Mouse (Mus musculus) testis, adult 2 months (tissue): Measurements from ENCODE around the gene Depdc1b. TPM values are rescaled to one million over a fixed set of nuclear protein-coding genes. Genes with fewer than 3 reads are reported as not detected.

Experiments used
- H3K27ac ChIP-seq: fragments of 200-500 bp; 2 replicates; pipeline ENCODE4 v1.5.1; 2012; ENCODE audit warnings: low read depth, low read length; ENCODE audit not compliant: control insufficient read depth, insufficient read depth
- H3K27me3 ChIP-seq: fragments of 200-500 bp; 2 replicates; pipeline ENCODE4 v1.6.1; 2012; ENCODE audit warnings: mild to moderate bottlenecking, low read length, moderate library complexity; ENCODE audit not compliant: control insufficient read depth, insufficient read depth
- H3K36me3 ChIP-seq: fragments of 200-500 bp; 2 replicates; pipeline ENCODE4 v1.6.1; 2012; ENCODE audit warnings: mild to moderate bottlenecking, low read length; ENCODE audit not compliant: control insufficient read depth, insufficient read depth
- H3K4me1 ChIP-seq: fragments of 200-500 bp; 2 replicates; pipeline ENCODE4 v1.6.1; 2012; ENCODE audit warnings: low read length; ENCODE audit not compliant: control insufficient read depth, insufficient read depth
- H3K4me3 ChIP-seq: fragments of 200-500 bp; 2 replicates; pipeline ENCODE4 v1.5.1; 2012; ENCODE audit warnings: low read depth, mild to moderate bottlenecking, low read length, moderate library complexity, mixed read lengths; ENCODE audit not compliant: control insufficient read depth
- CTCF ChIP-seq: fragments of 200-500 bp; IDR thresholded peaks from 2 replicates; pipeline ENCODE4 v1.5.1; 2012; ENCODE audit warnings: low read depth, mild to moderate bottlenecking, inconsistent platforms, low read length, moderate library complexity; ENCODE audit not compliant: control insufficient read depth, insufficient read depth, insufficient replicate concordance
- POLR2A ChIP-seq: fragments of 200-500 bp; IDR thresholded peaks from 2 replicates; pipeline ENCODE4 v1.6.1; 2012; ENCODE audit warnings: low read depth, mild to moderate bottlenecking, inconsistent platforms, low read length, moderate library complexity; ENCODE audit not compliant: control insufficient read depth
- polyA plus RNA-seq: library from polyadenylated mRNA; depleted of rRNA; stranded (reverse); fragments of >200 nt; gene quantifications from 2 replicates; pipeline ENCODE4 v1.2.3, GENCODE M21; 2012

Gene Depdc1b
- polyA plus RNA-seq, 1 experiment: 5.5 TPM

GRCm38 (mm10) chr13:108277320-108277719 is 38.8 kb upstream of the Depdc1b start:
- Histone ChIP-seq H3K27ac (no peak overlapping the region), H3K27me3 (no peaks in the 10 kb centered on the region), H3K4me3 (no peak overlapping the region), H3K4me1 (no peaks in the 10 kb centered on the region), H3K36me3 (no peaks in the 10 kb centered on the region)
- TF ChIP-seq CTCF: no peak
- no peak for TF ChIP-seq POLR2A

GRCm38 (mm10) chr13:108278592-108278991 is 37.5 kb upstream of the Depdc1b start:
- no peaks in the 10 kb centered on the region for H3K4me1 ChIP-seq
- no peak overlapping the region for H3K4me3 ChIP-seq
- no peak for TF ChIP-seq CTCF
- TF ChIP-seq POLR2A: no peak
- H3K27me3 ChIP-seq: no peaks in the 10 kb centered on the region
- no peaks in the 10 kb centered on the region for H3K36me3 ChIP-seq
- no peak overlapping the region for H3K27ac ChIP-seq

- Histone ChIP-seq H3K4me3 (no peak overlapping the region), H3K27me3 (no peaks in the 10 kb centered on the region), H3K36me3 (no peaks in the 10 kb centered on the region), H3K27ac (no peak overlapping the region), H3K4me1 (no peaks in the 10 kb centered on the region)
- TF ChIP-seq POLR2A (no peak), CTCF (no peak)
These were observed 31.8 kb upstream of the Depdc1b start for GRCm38 (mm10) chr13:108284312-108284711.

- TF ChIP-seq CTCF (no peak), POLR2A (no peak)
- H3K36me3 ChIP-seq: no peaks in the 10 kb centered on the region
- no peaks in the 10 kb centered on the region for H3K4me1 ChIP-seq
- no peaks in the 10 kb centered on the region for H3K27me3 ChIP-seq
- no peak overlapping the region for H3K27ac ChIP-seq
- no peak overlapping the region for H3K4me3 ChIP-seq
These were observed 28.2 kb upstream of the Depdc1b start for GRCm38 (mm10) chr13:108287953-108288352.

- no peaks in the 10 kb centered on the region for H3K36me3 ChIP-seq
- no peak overlapping the region for H3K27ac ChIP-seq
- no peak overlapping the region for H3K4me3 ChIP-seq
- no peaks in the 10 kb centered on the region for H3K4me1 ChIP-seq
- H3K27me3 ChIP-seq: no peaks in the 10 kb centered on the region
- TF ChIP-seq CTCF: no peak
These were observed 26.7 kb upstream of the Depdc1b start for GRCm38 (mm10) chr13:108289436-108289835.

GRCm38 (mm10) chr13:108290314-108290713 is 25.8 kb upstream of the Depdc1b start:
- Histone ChIP-seq H3K36me3 (no peaks in the 10 kb centered on the region), H3K4me3 (no peak overlapping the region), H3K27ac (no peak overlapping the region), H3K27me3 (no peaks in the 10 kb centered on the region), H3K4me1 (no peaks in the 10 kb centered on the region)
- TF ChIP-seq POLR2A (no peak), CTCF (no peak)

- TF ChIP-seq POLR2A: no peak
- TF ChIP-seq CTCF: no peak
- Histone ChIP-seq H3K4me1 (peaks cover 3% of the 10 kb centered on the region; the same call in 1 of the 2 replicates), H3K36me3 (no peaks in the 10 kb centered on the region), H3K27me3 (no peaks in the 10 kb centered on the region), H3K4me3 (no peak overlapping the region; the same call in 1 of the 2 replicates), H3K27ac (no peak overlapping the region)
These were observed 18.6 kb upstream of the Depdc1b start for GRCm38 (mm10) chr13:108297350-108298093.

GRCm38 (mm10) chr13:108298241-108298640 is 17.9 kb upstream of the Depdc1b start:
- H3K36me3 ChIP-seq: no peaks in the 10 kb centered on the region
- no peak overlapping the region for H3K27ac ChIP-seq
- H3K4me1 ChIP-seq: peaks cover 3% of the 10 kb centered on the region; the same call in 1 of the 2 replicates
- TF ChIP-seq CTCF: no peak
- TF ChIP-seq POLR2A: no peak
- no peak overlapping the region for H3K4me3 ChIP-seq
- no peaks in the 10 kb centered on the region for H3K27me3 ChIP-seq
